Mouse (Mus musculus) hindbrain, embryonic 11.5 days (tissue): ENCODE results near the gene Gm26558. TPM values are rescaled to one million over a fixed set of nuclear protein-coding genes. Genes with fewer than 3 reads are reported as not detected.

Experiments used
- ATAC-seq: fragments of 200-750 bp; cut with Nextera tagmentation; 2 replicates; pipeline ENCODE4 v1.8.0; 2017; ENCODE audit warnings: mild to moderate bottlenecking, moderate TSS enrichment, moderate library complexity; ENCODE audit not compliant: low FRiP score
- DNase-seq: peaks from one replicate; pipeline ENCODE4 v3.0.0-alpha.2; 2015; ENCODE audit warnings: low spot score
- H3K27ac ChIP-seq: fragments of 300-500 bp; sonication (generic); 2 replicates; pipeline ENCODE4 v1.5.1; 2014; ENCODE audit warnings: mild to moderate bottlenecking, low read depth, low read length
- H3K27me3 ChIP-seq: fragments of 300-500 bp; sonication (generic); 2 replicates; pipeline ENCODE4 v1.6.1; 2014; ENCODE audit warnings: mild to moderate bottlenecking, low read length, moderate library complexity, mixed read lengths; ENCODE audit not compliant: control insufficient read depth, insufficient read depth
- H3K36me3 ChIP-seq: fragments of 300-500 bp; sonication (generic); 2 replicates; pipeline ENCODE4 v1.6.1; 2014; ENCODE audit warnings: mild to moderate bottlenecking, low read length, moderate library complexity, mixed read lengths; ENCODE audit not compliant: control insufficient read depth, insufficient read depth
- H3K4me1 ChIP-seq: fragments of 300-500 bp; sonication (generic); replicated peaks from 2 replicates; pipeline ENCODE4 v1.6.1; 2014; ENCODE audit warnings: low read length, mixed read lengths; ENCODE audit not compliant: control insufficient read depth, insufficient read depth
- H3K4me2 ChIP-seq: fragments of 300-500 bp; sonication (generic); replicated peaks from 2 replicates; pipeline ENCODE4 v1.6.1; 2014; ENCODE audit warnings: mild to moderate bottlenecking, low read depth, low read length
- H3K4me3 ChIP-seq: fragments of 300-500 bp; sonication (generic); 2 replicates; pipeline ENCODE4 v1.5.1; 2014; ENCODE audit warnings: low read depth, low read length
- H3K9ac ChIP-seq: fragments of 300-500 bp; sonication (generic); 2 replicates; pipeline ENCODE4 v1.6.1; 2014; ENCODE audit warnings: low read depth, low read length
- H3K9me3 ChIP-seq: fragments of 300-500 bp; sonication (generic); 2 replicates; pipeline ENCODE4 v1.6.1; 2016; ENCODE audit warnings: low read length; ENCODE audit not compliant: control insufficient read depth
- WGBS: fragments of 180-500 bp; shearing (Covaris S2); extraction: QIAGEN DNeasy Blood & Tissue Kit; methylation state at CpG from one replicate; pipeline ENCODE4 v1.1.7; 2014; 5-methylcytosine and 5-hydroxymethylcytosine counted together
- polyA plus RNA-seq: library from polyadenylated mRNA; unstranded; fragments of >200 nt; fragmentation: Nextera tagmentation; extraction: Ambion mirVana; gene quantifications from 2 replicates; pipeline ENCODE4 v1.2.1, GENCODE M21; 2014

Gm26558 gene
- polyA plus RNA-seq, 1 experiment from 2014 or later: 4.3 TPM

GRCm38 (mm10) chr2:70690195-70690594 is 28.3 kb upstream of the Gm26558 start:
- no peaks in the 10 kb centered on the region for H3K9me3 ChIP-seq
- no peak overlapping the region for H3K4me2 ChIP-seq
- H3K27me3 ChIP-seq: no peaks in the 10 kb centered on the region
- no peak overlapping the region for H3K4me3 ChIP-seq
- H3K36me3 ChIP-seq: peaks cover 13% of the 10 kb centered on the region
- H3K9ac ChIP-seq: no peak overlapping the region
- no peak overlapping the region for H3K27ac ChIP-seq
- H3K4me1 ChIP-seq: no peaks in the 10 kb centered on the region
- ATAC-seq (no peak), DNase-seq (no peak)
- 86% methylated on average over 11 of the region's 11 CpGs for WGBS

- H3K4me1 ChIP-seq: no peaks in the 10 kb centered on the region
- no peak overlapping the region for H3K9ac ChIP-seq
- 94% methylated on average over 21 of the region's 21 CpGs for WGBS
- H3K27me3 ChIP-seq: no peaks in the 10 kb centered on the region
- ATAC-seq (no peak), DNase-seq (no peak)
- H3K4me2 ChIP-seq: no peak overlapping the region
- no peaks in the 10 kb centered on the region for H3K9me3 ChIP-seq
- no peak overlapping the region for H3K4me3 ChIP-seq
- peaks cover 13% of the 10 kb centered on the region for H3K36me3 ChIP-seq
- no peak overlapping the region for H3K27ac ChIP-seq
Observed at GRCm38 (mm10) chr2:70688454-70689078, 26.7 kb upstream of the Gm26558 start.

- WGBS: 91% methylated on average over 2 of the region's 2 CpGs
- DNase-seq (no peak), ATAC-seq (no peak)
- H3K4me1 ChIP-seq: no peaks in the 10 kb centered on the region
- no peak overlapping the region for H3K27ac ChIP-seq
- H3K4me2 ChIP-seq: no peak overlapping the region
- no peaks in the 10 kb centered on the region for H3K9me3 ChIP-seq
- H3K9ac ChIP-seq: no peak overlapping the region
- no peaks in the 10 kb centered on the region for H3K27me3 ChIP-seq
- no peaks in the 10 kb centered on the region; the same call in 1 of the 2 replicates for H3K36me3 ChIP-seq
- no peak overlapping the region for H3K4me3 ChIP-seq
Observed at GRCm38 (mm10) chr2:70682324-70682723, 20.4 kb upstream of the Gm26558 start.

- no peaks in the 10 kb centered on the region for H3K27me3 ChIP-seq
- WGBS: 85% methylated on average over 7 of the region's 7 CpGs
- no peaks in the 10 kb centered on the region for H3K36me3 ChIP-seq
- no peaks in the 10 kb centered on the region for H3K4me1 ChIP-seq
- DNase-seq: no peak
- no peak overlapping the region for H3K4me2 ChIP-seq
- H3K27ac ChIP-seq: no peak overlapping the region
- H3K4me3 ChIP-seq: no peak overlapping the region
- no peak for ATAC-seq
- no peaks in the 10 kb centered on the region for H3K9me3 ChIP-seq
- H3K9ac ChIP-seq: no peak overlapping the region
Observed at GRCm38 (mm10) chr2:70673445-70674126, 11.7 kb upstream of the Gm26558 start.

- DNase-seq: no peak
Observed at GRCm38 (mm10) chr2:70672476-70672875, 10.6 kb upstream of the Gm26558 start.

GRCm38 (mm10) chr2:70669896-70670295 is 8.0 kb upstream of the Gm26558 start:
- Histone ChIP-seq H3K27me3 (no peaks in the 10 kb centered on the region), H3K27ac (no peak overlapping the region), H3K9me3 (no peaks in the 10 kb centered on the region), H3K4me2 (no peak overlapping the region), H3K4me3 (no peak overlapping the region), H3K36me3 (no peaks in the 10 kb centered on the region), H3K4me1 (no peaks in the 10 kb centered on the region), H3K9ac (no peak overlapping the region)
- WGBS: 70% methylated on average over 2 of the region's 2 CpGs
- no peak for ATAC-seq
- no peak for DNase-seq

More at GRCm38 (mm10) chr2:70672476-70672875, 10.6 kb upstream of the Gm26558 start:
- 81% methylated on average over 2 of the region's 2 CpGs for WGBS
- Histone ChIP-seq H3K27ac (no peak overlapping the region), H3K4me1 (no peaks in the 10 kb centered on the region), H3K27me3 (no peaks in the 10 kb centered on the region), H3K4me2 (no peak overlapping the region), H3K4me3 (no peak overlapping the region), H3K9me3 (no peaks in the 10 kb centered on the region), H3K9ac (no peak overlapping the region), H3K36me3 (no peaks in the 10 kb centered on the region)
- ATAC-seq: no peak

- Histone ChIP-seq H3K4me1 (no peaks in the 10 kb centered on the region), H3K9ac (no peak overlapping the region), H3K27me3 (no peaks in the 10 kb centered on the region), H3K4me3 (no peak overlapping the region), H3K27ac (no peak overlapping the region), H3K36me3 (no peaks in the 10 kb centered on the region), H3K9me3 (no peaks in the 10 kb centered on the region), H3K4me2 (no peak overlapping the region)
- WGBS: 78% methylated on average over 2 of the region's 2 CpGs
- DNase-seq (no peak), ATAC-seq (no peak)
Observed at GRCm38 (mm10) chr2:70669241-70669640, 7.3 kb upstream of the Gm26558 start.

GRCm38 (mm10) chr2:70667016-70667415 is 5.1 kb upstream of the Gm26558 start:
- Histone ChIP-seq H3K27ac (no peak overlapping the region), H3K9me3 (no peaks in the 10 kb centered on the region), H3K4me2 (no peak overlapping the region), H3K4me3 (no peak overlapping the region), H3K36me3 (no peaks in the 10 kb centered on the region), H3K27me3 (no peaks in the 10 kb centered on the region), H3K9ac (no peak overlapping the region), H3K4me1 (no peaks in the 10 kb centered on the region)
- ATAC-seq (no peak), DNase-seq (no peak)
- WGBS: 90% methylated on average over 7 of the region's 7 CpGs

- Histone ChIP-seq H3K9ac (no peak overlapping the region), H3K4me1 (no peaks in the 10 kb centered on the region), H3K27me3 (no peaks in the 10 kb centered on the region), H3K4me2 (no peak overlapping the region), H3K36me3 (no peaks in the 10 kb centered on the region), H3K27ac (no peak overlapping the region), H3K9me3 (no peaks in the 10 kb centered on the region), H3K4me3 (no peak overlapping the region)
- ATAC-seq: no peak
- no peak for DNase-seq
- 89% methylated on average over 5 of the region's 5 CpGs for WGBS
Observed at GRCm38 (mm10) chr2:70663764-70664163, 1.9 kb upstream of the Gm26558 start.
